Mouse (Mus musculus): ENCODE measurements at regions not wholly inside any gene's neighbourhood (a gene's known extent, or its start where the extent isn't known, plus 50 kb on each side); places are given as distances from the start of the nearest gene placed in this dataset.
A peak's percentile ranks its signal among the peaks of the same experiment; 100 is the strongest.

DNA sequence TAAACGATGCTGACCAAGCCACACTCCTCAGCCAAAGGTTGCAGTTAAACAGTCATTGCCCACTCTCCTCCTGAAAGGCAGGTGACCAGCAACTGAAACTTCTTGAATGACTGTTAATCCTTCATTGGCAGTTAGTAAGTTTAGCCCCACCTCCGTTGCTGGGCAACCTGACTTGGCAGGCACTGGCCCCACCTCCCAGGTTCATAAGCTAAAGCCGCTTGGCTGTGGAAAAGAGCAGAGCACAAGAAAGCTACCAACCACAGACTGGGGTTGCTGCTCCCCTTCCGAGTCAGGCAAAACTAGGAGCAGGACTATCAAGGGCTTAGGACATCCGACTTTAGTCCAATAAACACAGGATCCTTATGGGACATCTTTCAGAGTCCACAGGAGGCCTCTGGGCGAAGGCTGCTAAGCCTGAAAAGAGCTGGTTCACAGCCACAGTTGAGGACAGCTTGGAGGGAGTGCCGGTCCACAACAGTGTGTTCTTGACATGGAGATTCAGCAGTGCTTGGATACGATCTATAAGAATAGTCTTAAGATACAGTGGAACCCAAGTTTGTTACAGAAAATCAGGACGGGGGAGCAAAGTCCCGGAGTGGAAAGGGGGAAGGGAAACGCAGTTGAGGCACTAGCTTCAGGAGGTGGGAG is 67.7 kb upstream of the Kcnma1 start:
- no peak for DNase-seq (ENCODE audit: low read depth, low spot score)

DNA sequence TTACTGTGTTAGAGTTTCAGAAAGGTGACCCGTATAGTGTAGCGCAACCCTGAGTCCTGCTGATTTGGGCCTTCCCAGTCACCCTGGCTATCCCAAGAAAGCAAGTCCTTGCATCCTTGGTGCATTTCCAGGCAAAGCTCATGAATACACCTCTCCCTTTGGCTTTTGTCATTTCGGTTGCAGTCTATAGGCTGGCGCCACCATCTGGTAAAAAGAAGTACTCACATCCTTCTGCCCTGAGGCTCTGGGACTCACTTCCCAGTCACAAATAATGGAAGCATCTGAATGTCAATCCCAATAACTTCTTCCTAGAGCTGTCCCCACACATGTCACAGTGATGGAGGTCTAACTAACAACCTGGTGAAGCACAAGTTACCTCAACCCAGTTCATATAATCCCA is 54.4 kb upstream of the Kcnma1 start:
- DNase-seq (ENCODE audit: low read depth, low spot score) = peak; percentile 38

GRCm38 (mm10) chr14:24067657-24068056 is 53.4 kb upstream of the Kcnma1 start:
- peak; percentile 78 for DNase-seq (ENCODE audit: low read depth, low spot score)

- DNase-seq (ENCODE audit: low read depth, low spot score) = no peak
Measured at GRCm38 (mm10) chr14:24065231-24065767, 51.0 kb upstream of the Kcnma1 start.

All from 3T3-L1 (cell line).